In genomic region chr1:181015558-181015957, GRCm38 (mm10) we compare ENCODE assay signal across 10 mouse cellular contexts. TPM values are rescaled to one million over a fixed set of nuclear protein-coding genes. Genes with fewer than 3 reads are reported as not detected.
DNase-seq lines count a peak whose midpoint lies in the region; ATAC-seq lines count a peak whose summit lies in the region.
"Had no signal": no experiment of that assay in that cellular context is flagged by ENCODE, and none has a peak within 500 bp of the region (broad histone marks: within the 10 kb centered on the region; RNA-seq: fewer than 3 reads in every experiment).

No protein-coding gene starts in this region.

- H3K9ac ChIP-seq in kidney, embryonic 15.5 days: no peak overlapping the region
- H3K9ac ChIP-seq in midbrain, embryonic 16.5 days (ENCODE audit: low read depth, low read length): no peak overlapping the region

- H3K4me2 ChIP-seq in kidney, embryonic 15.5 days: no peak overlapping the region
- no peak overlapping the region for H3K4me2 ChIP-seq in midbrain, embryonic 16.5 days (ENCODE audit: low read length)

- DNase-seq in kidney, adult 11 months: peak; percentile 92
- peak; percentile 91 for DNase-seq in adipocyte (ENCODE audit: low spot score)
- DNase-seq in fat pad, adult 2 months (ENCODE audit: extremely low read depth, low read depth, low spot score): peak; percentile 62
- peak; percentile 88 to 91 for DNase-seq in kidney, adult 8-10 months
- DNase-seq in lung, postnatal 25 days (ENCODE audit: low spot score): peak; percentile 93

- no peak for ATAC-seq in kidney, embryonic 15.5 days (replicated peaks; ENCODE audit: low FRiP score)
- ATAC-seq in midbrain, embryonic 16.5 days: no peak
- no peak for ATAC-seq in megakaryocyte progenitor cell, adult 5-6 weeks (replicated peaks; ENCODE audit: poor library complexity)

- peaks cover 9% of the 10 kb centered on the region; the same call in 1 of the 2 replicates for H3K27me3 ChIP-seq in kidney, embryonic 15.5 days
- no peaks in the 10 kb centered on the region for H3K27me3 ChIP-seq in midbrain, embryonic 16.5 days (ENCODE audit: control insufficient read depth, insufficient read depth, low read depth, low read length)

- no peak overlapping the region for H3K4me3 ChIP-seq in kidney, embryonic 15.5 days (replicated peaks)
- no peak overlapping the region for H3K4me3 ChIP-seq in midbrain, embryonic 16.5 days (ENCODE audit: low read depth, low read length)

- H3K4me1 ChIP-seq in kidney, embryonic 15.5 days: peaks cover 40% of the 10 kb centered on the region
- peaks cover 2% of the 10 kb centered on the region; the same call in 1 of the 2 replicates for H3K4me1 ChIP-seq in midbrain, embryonic 16.5 days (ENCODE audit: control insufficient read depth, insufficient read depth, low read length)

- no peak overlapping the region for H3K27ac ChIP-seq in kidney, embryonic 15.5 days
- no peak overlapping the region for H3K27ac ChIP-seq in midbrain, embryonic 16.5 days (ENCODE audit: low read length)

- no peaks in the 10 kb centered on the region for H3K9me3 ChIP-seq in kidney, embryonic 15.5 days (replicated peaks)
- H3K9me3 ChIP-seq in midbrain, embryonic 16.5 days (replicated peaks; ENCODE audit: control insufficient read depth, low read length, poor library complexity, severe bottlenecking): no peaks in the 10 kb centered on the region
- H3K9me3 ChIP-seq: G1E had no signal

- H3K36me3 ChIP-seq in kidney, embryonic 15.5 days: no peaks in the 10 kb centered on the region
- no peaks in the 10 kb centered on the region for H3K36me3 ChIP-seq in midbrain, embryonic 16.5 days (ENCODE audit: control insufficient read depth, insufficient read depth, low read length)
- H3K36me3 ChIP-seq: G1E had no signal

RNA-seq across cellular contexts. Expression of gene Ephx1, which starts 5.1 kb away (rescaled TPM):
- polyA plus RNA-seq in kidney, embryonic 15.5 days (2015; fragmentation: Nextera tagmentation; extraction: Ambion mirVana): 5.7 and 5.8 TPM in 2 replicates
- polyA plus RNA-seq in midbrain, embryonic 16.5 days (2015; fragmentation: Nextera tagmentation; extraction: Ambion mirVana): 5.7 and 8.2 TPM in 2 replicates
- 0.68 and 2.0 TPM in 2 replicates for total RNA-seq in megakaryocyte progenitor cell, adult 5-6 weeks (2015)
- total RNA-seq in megakaryocyte progenitor cell, adult 5-6 weeks (2017): 0.88 and 1.1 TPM in 2 replicates
- total RNA-seq: G1E had no signal
- polyA plus RNA-seq: G1E had no signal

RNA-seq across cellular contexts. Expression of gene 9130409I23Rik, which starts 35.5 kb away (rescaled TPM):
- not detected in 2 replicates for polyA plus RNA-seq in kidney, embryonic 15.5 days (2015; fragmentation: Nextera tagmentation; extraction: Ambion mirVana)
- polyA plus RNA-seq in midbrain, embryonic 16.5 days (2015; fragmentation: Nextera tagmentation; extraction: Ambion mirVana): 0.17 TPM in 1 of 2 replicates, not detected in the other
- total RNA-seq in megakaryocyte progenitor cell, adult 5-6 weeks (2015): not detected in 2 replicates
- not detected in 2 replicates for total RNA-seq in megakaryocyte progenitor cell, adult 5-6 weeks (2017)
- total RNA-seq: layer of hippocampus, adult 18-20 months had no signal
- polyA plus RNA-seq: G1E had no signal
